Mouse (Mus musculus): ENCODE results near the gene Ppip5k1. TPM values are rescaled to one million over a fixed set of nuclear protein-coding genes. Genes with fewer than 3 reads are reported as not detected.

Gene Ppip5k1
- 24.5 to 29.2 TPM (median 25.0 TPM) in 4 replicates for total RNA-seq (2023)

DNA sequence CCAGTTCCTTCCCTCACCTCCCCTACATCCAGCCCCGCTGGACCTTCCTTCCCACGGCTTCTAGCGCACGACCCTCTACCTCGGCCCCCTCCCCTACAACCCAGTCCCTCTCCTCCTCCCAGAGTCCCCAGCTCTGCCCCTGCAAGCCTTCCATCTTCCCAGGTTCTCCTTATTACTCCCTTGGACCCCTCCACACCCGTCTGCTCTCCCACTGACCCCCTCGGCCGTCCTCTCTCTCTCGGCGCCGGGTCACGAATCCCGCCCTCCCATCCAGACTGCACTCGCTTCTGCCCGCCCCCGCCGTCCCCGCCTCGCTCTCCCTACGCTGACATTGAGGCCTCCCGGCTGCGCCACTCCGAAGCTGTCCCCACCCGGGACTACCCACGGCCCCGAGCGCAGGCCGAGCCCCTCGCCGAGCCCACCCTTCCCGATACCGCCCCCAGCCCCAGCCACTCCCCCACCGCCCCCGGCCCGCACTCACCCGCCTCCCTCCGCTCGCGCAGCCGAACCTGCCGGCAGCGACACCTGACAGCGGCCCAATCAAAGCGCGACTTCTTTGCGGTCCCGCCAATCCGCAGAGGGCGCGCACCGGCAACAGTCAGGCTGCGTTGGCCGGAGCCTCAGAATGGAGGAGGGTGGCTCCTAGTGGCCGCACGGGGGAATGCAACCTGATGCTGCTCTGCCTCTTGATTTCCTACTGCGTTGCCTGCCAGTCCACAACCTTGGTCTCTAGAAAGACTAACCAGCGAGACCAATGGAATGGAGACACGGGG, at the start of gene Ppip5k1:
TSS of gene Ppip5k1 (minus strand) at position 577 of the 773 bp plus-strand sequence.

DNA sequence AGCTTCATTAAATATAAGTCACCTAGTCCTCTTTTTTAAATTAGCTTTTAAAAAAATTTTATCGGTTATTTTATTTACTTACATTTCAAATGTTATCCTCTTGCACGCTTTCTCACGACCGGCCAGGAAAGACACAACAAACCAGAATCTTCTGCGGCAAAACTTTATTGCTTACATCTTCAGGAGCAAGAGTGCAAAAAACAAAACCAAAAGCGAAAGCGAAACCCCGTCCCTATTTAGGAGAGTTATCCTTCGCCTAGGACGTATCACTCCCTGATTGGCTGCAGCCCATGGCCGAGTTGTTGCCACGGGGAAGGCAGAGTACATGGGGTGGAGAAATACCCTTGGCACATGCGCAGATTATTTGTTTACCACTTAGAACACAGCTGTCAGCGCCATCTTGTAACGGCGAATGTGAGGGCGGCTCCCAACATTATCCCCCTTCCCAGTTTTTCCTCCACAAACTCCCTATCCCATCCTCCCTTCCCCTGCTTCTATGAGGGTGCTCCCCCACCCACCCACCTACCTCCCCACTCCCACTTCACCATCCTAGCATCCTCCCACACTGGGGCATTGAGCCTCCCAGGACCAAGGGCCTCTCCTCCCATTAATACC, 31.9 kb upstream of the Ppip5k1 start, which contains the start of gene Strc:
TSS of gene Strc (minus strand) at position 208 of the 615 bp plus-strand sequence.

DNA sequence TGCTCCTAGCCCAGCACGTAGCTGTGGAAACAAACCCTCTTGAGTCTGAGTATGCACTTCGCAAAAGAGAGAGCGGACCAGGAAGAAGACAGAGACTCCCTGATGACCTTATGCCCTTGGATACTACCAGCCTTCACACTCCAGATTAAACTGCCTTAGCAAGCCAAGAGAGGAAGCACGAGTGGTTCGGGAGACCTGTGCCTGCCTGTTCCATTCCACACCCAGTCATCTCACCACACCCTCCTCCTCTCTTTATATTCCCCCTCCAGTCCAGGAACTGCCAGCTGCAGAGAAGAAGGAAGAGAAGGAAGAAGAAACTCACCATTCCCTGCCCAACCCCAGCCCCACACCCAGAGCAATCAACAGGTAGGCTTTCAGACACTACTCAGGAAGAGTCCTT, 2.3 kb upstream of the Ppip5k1 start, which contains the start of gene Ckmt1:
TSS of gene Ckmt1 (plus strand) at position 221 of the 400 bp plus-strand sequence.

DNA sequence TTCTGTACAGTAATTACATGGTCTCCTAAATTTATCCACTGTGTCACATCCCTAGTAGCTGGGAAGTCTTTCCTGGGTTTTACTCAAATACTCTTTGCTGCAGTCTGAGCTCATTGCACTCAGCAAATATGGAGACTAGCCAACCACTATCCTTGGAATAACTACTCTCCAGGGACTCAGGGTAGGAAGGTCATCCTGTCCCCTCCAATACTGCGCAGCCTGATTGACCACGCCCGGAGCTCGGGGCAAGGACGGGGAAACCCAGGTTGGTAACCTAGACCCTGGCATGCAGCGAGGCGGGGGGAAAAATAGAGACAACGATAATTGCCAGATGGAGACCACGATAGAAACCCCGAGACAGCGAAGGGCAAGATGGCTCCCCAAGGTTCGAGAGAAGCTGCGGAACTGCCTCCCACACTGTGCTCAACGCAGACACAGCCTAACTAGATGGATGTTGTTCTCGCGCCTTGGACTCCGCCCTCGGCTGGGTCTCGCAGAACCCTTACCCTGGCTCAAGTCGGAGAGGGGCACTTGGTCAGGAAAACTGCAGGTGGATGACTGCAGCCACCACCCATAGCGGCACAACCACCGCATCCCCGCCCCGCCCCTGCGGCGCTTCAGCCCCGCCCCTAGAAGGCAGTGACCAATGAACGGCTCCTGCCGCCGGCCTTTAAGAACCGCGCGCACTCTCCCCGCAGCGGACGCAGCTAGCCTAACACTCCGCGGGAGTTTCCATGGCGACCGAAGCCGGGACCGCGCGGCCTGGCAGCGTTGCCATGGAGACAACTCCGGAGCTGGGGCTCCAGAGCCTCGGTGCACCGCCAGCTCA, 66.1 kb downstream of the Ppip5k1 start, which contains the start of gene Map1a:
TSS of gene Map1a (plus strand) at position 700 of the 829 bp plus-strand sequence.

DNA sequence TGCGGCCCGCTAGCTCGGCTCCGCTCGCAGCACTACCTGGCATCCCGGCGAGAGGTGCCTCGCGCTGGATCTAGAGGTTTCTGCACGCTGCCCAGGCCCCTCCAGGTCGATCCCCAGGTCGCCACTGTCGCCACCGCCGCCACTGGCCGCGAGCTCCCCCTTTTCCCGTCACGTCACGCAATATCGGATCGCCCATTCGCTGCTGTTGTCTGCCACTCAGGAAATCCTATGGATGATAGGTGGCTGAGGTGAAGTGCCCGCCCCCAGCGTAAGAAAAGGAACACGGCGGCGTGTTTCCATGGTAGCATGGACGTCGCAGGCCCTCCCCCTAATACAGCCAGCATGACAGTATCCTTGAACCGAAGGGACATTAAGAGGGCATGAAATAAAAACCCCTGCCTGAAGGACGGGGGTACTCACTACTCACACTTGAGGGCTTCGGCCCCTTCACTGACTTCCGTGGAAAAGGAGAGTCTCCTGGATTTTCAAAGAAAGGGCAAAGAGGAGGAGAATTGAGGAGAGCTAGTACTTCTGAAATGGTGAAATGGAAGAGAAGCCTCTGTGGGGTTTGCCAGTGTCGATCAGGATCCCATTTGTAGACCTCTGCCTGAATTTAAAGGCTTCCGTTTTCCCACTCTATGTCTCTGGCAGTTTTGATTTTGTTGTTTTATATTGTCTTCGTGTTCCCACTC, 83.8 kb downstream of the Ppip5k1 start, which contains the start of gene Trp53bp1:
TSS of gene Trp53bp1 (minus strand) at position 172 of the 692 bp plus-strand sequence.

Other genes starting within 250 kb of the Ppip5k1 start
- gene Tgm7, start 245.6 kb downstream of the Ppip5k1 start, total RNA-seq (2023): not detected in 4 replicates
- gene Adal, start 215.0 kb downstream of the Ppip5k1 start, total RNA-seq (2023): 13.6 to 19.3 TPM (median 16.8 TPM) in 4 replicates
- gene Lcmt2, start 214.7 kb downstream of the Ppip5k1 start, total RNA-seq (2023): 8.2 to 9.2 TPM (median 8.5 TPM) in 4 replicates
- 69.4 to 82.8 TPM (median 76.4 TPM) in 4 replicates for gene Tubgcp4, start 184.7 kb downstream of the Ppip5k1 start, total RNA-seq (2023)
- gene Zscan29, start 184.3 kb downstream of the Ppip5k1 start, total RNA-seq (2023): 24.6 to 30.0 TPM (median 26.4 TPM) in 4 replicates
- gene Trp53bp1, start 84.0 kb downstream of the Ppip5k1 start, total RNA-seq (2023): 89.0 to 109 TPM (median 98.1 TPM) in 4 replicates
- gene Map1a, start 65.8 kb downstream of the Ppip5k1 start, total RNA-seq (2023): 0.06 to 0.55 TPM (median 0.14 TPM) in 4 replicates
- not detected in 4 replicates for gene Ckmt1, start 2.3 kb upstream of the Ppip5k1 start, total RNA-seq (2023)
- gene Strc, start 31.8 kb upstream of the Ppip5k1 start, total RNA-seq (2023): not detected in 4 replicates
- 104 to 133 TPM (median 121 TPM) in 4 replicates for gene Pdia3, start 58.4 kb upstream of the Ppip5k1 start, total RNA-seq (2023)
- gene Catsper2, start 58.4 kb upstream of the Ppip5k1 start, total RNA-seq (2023): 1.9 to 4.9 TPM (median 2.5 TPM) in 4 replicates
- 77.0 to 92.7 TPM (median 80.8 TPM) in 4 replicates for gene Ell3, start 88.9 kb upstream of the Ppip5k1 start, total RNA-seq (2023)
- gene Serf2, start 93.8 kb upstream of the Ppip5k1 start, total RNA-seq (2023): 255 to 290 TPM (median 275 TPM) in 4 replicates
- gene Hypk, start 97.9 kb upstream of the Ppip5k1 start, total RNA-seq (2023): 36.4 to 40.8 TPM (median 39.8 TPM) in 4 replicates
- 0.49 to 1.8 TPM (median 0.80 TPM) in 4 replicates for gene Serinc4, start 101.4 kb upstream of the Ppip5k1 start, total RNA-seq (2023)
- gene Mfap1b, start 118.7 kb upstream of the Ppip5k1 start, total RNA-seq (2023): 42.9 to 51.5 TPM (median 46.5 TPM) in 4 replicates
- gene Mfap1a, start 151.3 kb upstream of the Ppip5k1 start, total RNA-seq (2023): 43.6 to 50.9 TPM (median 46.4 TPM) in 4 replicates
- 15.3 to 17.5 TPM (median 17.1 TPM) in 4 replicates for gene Wdr76, start 151.3 kb upstream of the Ppip5k1 start, total RNA-seq (2023)

Measured in B cell, adult 62 days (primary cell).